Mouse (Mus musculus): ENCODE measurements around the gene Gm20388. TPM values are rescaled to one million over a fixed set of nuclear protein-coding genes. Genes with fewer than 3 reads are reported as not detected.
"Not testable (repeated sequence)": the region's sequence is repeated elsewhere in the genome, so short reads cannot be mapped to it uniquely, and the experiment has no call there.

Gene Gm20388
- polyA plus RNA-seq, 1 experiment from 2014 or later = 2.5 TPM

- Histone ChIP-seq H3K27me3 (ENCODE audit: low read depth, poor library complexity, severe bottlenecking) (no peaks in the 10 kb centered on the region), H3K4me1 (peaks cover 13% of the 10 kb centered on the region), H3K36me3 (peaks cover 30% of the 10 kb centered on the region), H3K4me3 (peak overlapping the region; percentile 76; the same call in 1 of the 2 replicates), H3K9me3 (replicated peaks) (no peaks in the 10 kb centered on the region), H3K27ac (no peak overlapping the region)
- no peak for DNase-seq (ENCODE audit: low spot score)
- WGBS = 91% methylated on average over 6 of the region's 6 CpGs
These were observed 3533.5 kb downstream of the Gm20388 start for GRCm38 (mm10) chr8:123444131-123444530.

- WGBS = 87% methylated on average over 10 of the region's 10 CpGs
- H3K9me3 ChIP-seq (replicated peaks) = no peaks in the 10 kb centered on the region
- H3K4me3 ChIP-seq = no peak overlapping the region
- no peak for DNase-seq (ENCODE audit: low spot score)
- no peak overlapping the region for H3K27ac ChIP-seq
- peaks cover 13% of the 10 kb centered on the region for H3K4me1 ChIP-seq
- H3K27me3 ChIP-seq (ENCODE audit: low read depth, poor library complexity, severe bottlenecking) = no peaks in the 10 kb centered on the region
- peaks cover 43% of the 10 kb centered on the region for H3K36me3 ChIP-seq
These were observed 3535.3 kb downstream of the Gm20388 start for GRCm38 (mm10) chr8:123445981-123446380.

- Histone ChIP-seq H3K27ac (no peak overlapping the region), H3K27me3 (ENCODE audit: low read depth, poor library complexity, severe bottlenecking) (no peaks in the 10 kb centered on the region), H3K9me3 (replicated peaks) (no peaks in the 10 kb centered on the region), H3K4me3 (no peak overlapping the region), H3K4me1 (peaks cover 13% of the 10 kb centered on the region), H3K36me3 (peaks cover 51% of the 10 kb centered on the region)
- no peak for DNase-seq (ENCODE audit: low spot score)
- 81% methylated on average over 6 of the region's 6 CpGs for WGBS
These were observed 3536.2 kb downstream of the Gm20388 start for GRCm38 (mm10) chr8:123446799-123447198.

- H3K27ac ChIP-seq = no peak overlapping the region
- peaks cover 84% of the 10 kb centered on the region for H3K36me3 ChIP-seq
- H3K4me1 ChIP-seq = no peaks in the 10 kb centered on the region
- H3K4me3 ChIP-seq = no peak overlapping the region
- DNase-seq (ENCODE audit: low spot score) = no peak
- 92% methylated on average over 5 of the region's 5 CpGs for WGBS
- H3K27me3 ChIP-seq (ENCODE audit: low read depth, poor library complexity, severe bottlenecking) = no peaks in the 10 kb centered on the region
- H3K9me3 ChIP-seq (replicated peaks) = no peaks in the 10 kb centered on the region
These were observed 3540.1 kb downstream of the Gm20388 start for GRCm38 (mm10) chr8:123450783-123451182.

- not testable (repeated sequence) for H3K27me3 ChIP-seq (ENCODE audit: low read depth, poor library complexity, severe bottlenecking); DNase-seq (ENCODE audit: low spot score); H3K4me1 ChIP-seq; H3K4me3 ChIP-seq; H3K9me3 ChIP-seq (replicated peaks); H3K27ac ChIP-seq
- peaks cover 84% of the 10 kb centered on the region for H3K36me3 ChIP-seq
- WGBS = 94% methylated on average over 12 of the region's 12 CpGs
These were observed 3541.1 kb downstream of the Gm20388 start for GRCm38 (mm10) chr8:123451747-123452146.

DNA sequence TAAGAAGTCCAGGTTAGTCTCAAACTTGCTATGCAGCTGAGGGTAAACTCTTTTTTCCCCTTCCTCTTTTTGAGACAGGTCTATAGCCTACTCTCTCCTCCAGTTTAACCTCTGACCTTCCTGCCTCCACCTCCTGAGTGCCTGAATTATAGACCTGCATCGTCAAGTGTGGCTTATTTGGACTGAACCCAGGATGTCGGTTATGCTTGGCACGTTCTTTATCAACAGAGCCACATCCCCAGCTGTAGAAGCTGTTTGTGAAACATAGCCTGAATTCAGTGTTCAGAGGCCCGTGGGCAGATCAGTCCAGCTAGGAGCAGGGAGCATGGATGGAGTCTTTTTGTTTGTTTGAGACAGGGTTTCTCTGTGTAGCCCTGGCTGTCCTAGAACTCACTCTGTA, 3541.5 kb downstream of the Gm20388 start:
- peaks cover 84% of the 10 kb centered on the region for H3K36me3 ChIP-seq
- H3K4me3 ChIP-seq = no peak overlapping the region
- 88% methylated on average over 4 of the region's 4 CpGs for WGBS
- DNase-seq (ENCODE audit: low spot score) = no peak
- H3K9me3 ChIP-seq (replicated peaks) = no peaks in the 10 kb centered on the region
- H3K27ac ChIP-seq = no peak overlapping the region
- H3K27me3 ChIP-seq (ENCODE audit: low read depth, poor library complexity, severe bottlenecking) = no peaks in the 10 kb centered on the region
- peaks cover 8% of the 10 kb centered on the region for H3K4me1 ChIP-seq

- Histone ChIP-seq H3K36me3 (peaks cover 88% of the 10 kb centered on the region), H3K27me3 (ENCODE audit: low read depth, poor library complexity, severe bottlenecking) (no peaks in the 10 kb centered on the region), H3K4me1 (peaks cover 8% of the 10 kb centered on the region), H3K4me3 (no peak overlapping the region), H3K9me3 (replicated peaks) (no peaks in the 10 kb centered on the region), H3K27ac (no peak overlapping the region)
- WGBS = 74% methylated on average over 7 of the region's 7 CpGs
- DNase-seq (ENCODE audit: low spot score) = no peak
These were observed 3542.7 kb downstream of the Gm20388 start for GRCm38 (mm10) chr8:123453291-123453690.

GRCm38 (mm10) chr8:123453951-123454350, 3543.3 kb downstream of the Gm20388 start:
- Histone ChIP-seq H3K27me3 (ENCODE audit: low read depth, poor library complexity, severe bottlenecking) (no peaks in the 10 kb centered on the region), H3K36me3 (peaks cover 92% of the 10 kb centered on the region), H3K4me3 (no peak overlapping the region), H3K4me1 (peaks cover 8% of the 10 kb centered on the region), H3K27ac (no peak overlapping the region), H3K9me3 (replicated peaks) (no peaks in the 10 kb centered on the region)
- WGBS = 72% methylated on average over 5 of the region's 5 CpGs
- no peak for DNase-seq (ENCODE audit: low spot score)

- H3K27me3 ChIP-seq (ENCODE audit: low read depth, poor library complexity, severe bottlenecking) = no peaks in the 10 kb centered on the region
- H3K36me3 ChIP-seq = peaks cover 93% of the 10 kb centered on the region
- no peak overlapping the region for H3K27ac ChIP-seq
- no peaks in the 10 kb centered on the region for H3K9me3 ChIP-seq (replicated peaks)
- 97% methylated on average over 6 of the region's 6 CpGs for WGBS
- peaks cover 8% of the 10 kb centered on the region for H3K4me1 ChIP-seq
- DNase-seq (ENCODE audit: low spot score) = no peak
- H3K4me3 ChIP-seq = no peak overlapping the region
These were observed 3543.9 kb downstream of the Gm20388 start for GRCm38 (mm10) chr8:123454559-123454958.

DNA sequence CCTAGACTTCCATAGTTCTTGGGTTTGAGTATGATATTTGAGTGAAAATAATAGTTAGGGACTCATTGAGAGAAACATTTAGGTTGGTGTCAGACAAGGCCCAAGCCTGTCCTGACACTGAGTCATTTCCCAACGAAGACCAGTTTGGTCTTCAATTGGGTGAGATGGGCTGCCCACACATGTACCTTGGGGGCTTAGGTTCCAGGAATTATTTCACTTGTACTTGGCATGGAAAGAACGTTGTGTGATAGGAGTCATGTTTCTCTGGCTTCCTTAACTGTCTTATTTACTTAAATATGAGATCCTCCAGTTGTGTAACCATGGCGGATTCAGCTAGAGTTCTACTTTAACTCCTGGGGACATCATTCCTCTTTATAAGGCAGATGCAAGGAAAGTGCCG, 3553.0 kb downstream of the Gm20388 start:
- no peaks in the 10 kb centered on the region for H3K27me3 ChIP-seq (ENCODE audit: low read depth, poor library complexity, severe bottlenecking)
- 84% methylated on average over 4 of the region's 4 CpGs for WGBS
- peaks cover 45% of the 10 kb centered on the region for H3K36me3 ChIP-seq
- H3K4me1 ChIP-seq = peaks cover 8% of the 10 kb centered on the region
- no peak overlapping the region for H3K27ac ChIP-seq
- no peak overlapping the region for H3K4me3 ChIP-seq
- H3K9me3 ChIP-seq (replicated peaks) = no peaks in the 10 kb centered on the region
- DNase-seq (ENCODE audit: low spot score) = no peak

DNA sequence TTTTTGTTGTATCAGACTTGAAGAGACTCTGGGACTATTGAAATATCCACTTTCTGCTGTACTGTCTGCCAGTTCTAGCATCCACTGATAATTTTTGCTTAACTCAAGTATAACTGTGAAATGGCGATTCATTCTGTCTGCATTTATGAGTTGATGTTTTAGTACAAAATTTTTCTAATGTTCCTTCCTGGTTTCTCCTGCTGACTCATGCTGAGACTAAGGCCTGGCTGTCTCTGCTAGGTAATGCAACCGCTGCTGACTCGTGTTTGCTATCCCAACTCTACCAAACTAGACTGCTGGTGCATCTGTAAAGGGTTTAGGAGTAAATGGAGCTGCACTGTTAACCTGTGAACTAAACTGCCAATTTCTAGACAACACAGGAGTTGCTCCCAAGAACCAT, 3556.8 kb downstream of the Gm20388 start:
- no peak overlapping the region for H3K27ac ChIP-seq
- no peak for DNase-seq (ENCODE audit: low spot score)
- 78% methylated on average over 3 of the region's 3 CpGs for WGBS
- no peaks in the 10 kb centered on the region for H3K27me3 ChIP-seq (ENCODE audit: low read depth, poor library complexity, severe bottlenecking)
- H3K4me1 ChIP-seq = peaks cover 4% of the 10 kb centered on the region
- H3K9me3 ChIP-seq (replicated peaks) = no peaks in the 10 kb centered on the region
- H3K4me3 ChIP-seq = no peak overlapping the region
- peaks cover 9% of the 10 kb centered on the region for H3K36me3 ChIP-seq

GRCm38 (mm10) chr8:123472991-123473390, 3562.3 kb downstream of the Gm20388 start:
- H3K9me3 ChIP-seq (replicated peaks); H3K27ac ChIP-seq; H3K27me3 ChIP-seq (ENCODE audit: low read depth, poor library complexity, severe bottlenecking); DNase-seq (ENCODE audit: low spot score); H3K36me3 ChIP-seq; H3K4me1 ChIP-seq; H3K4me3 ChIP-seq: not testable (repeated sequence)
- WGBS = 75% methylated on average over 6 of the region's 6 CpGs

- H3K36me3 ChIP-seq; H3K27me3 ChIP-seq (ENCODE audit: low read depth, poor library complexity, severe bottlenecking); DNase-seq (ENCODE audit: low spot score); H3K4me3 ChIP-seq; H3K9me3 ChIP-seq (replicated peaks); H3K27ac ChIP-seq: not testable (repeated sequence)
- WGBS = 70% methylated on average over 5 of the region's 5 CpGs
- H3K4me1 ChIP-seq = peaks cover 19% of the 10 kb centered on the region
These were observed 3563.9 kb downstream of the Gm20388 start for GRCm38 (mm10) chr8:123474549-123474948.
